Mouse (Mus musculus) ovary, adult 2 months (tissue): ENCODE data around the gene Samd13. TPM values are rescaled to one million over a fixed set of nuclear protein-coding genes. Genes with fewer than 3 reads are reported as not detected.

Experiments
- polyA plus RNA-seq: library from polyadenylated mRNA; depleted of rRNA; stranded (reverse); fragments of >200 nt; gene quantifications from 2 replicates; pipeline ENCODE4 v1.2.3, GENCODE M21; 2012; rRNA removed

The Samd13 gene
- 0.26 and 0.31 TPM in 2 replicates for polyA plus RNA-seq

GRCm38 (mm10) chr3:146684811-146685675 is at the start of gene Samd13:
Gene Samd13 (minus strand): TSS chr3:146685592.

GRCm38 (mm10) chr3:146651217-146651616 is 34.2 kb downstream of the Samd13 start, which contains the start of gene 4930503B20Rik:
Gene 4930503B20Rik (minus strand): TSS chr3:146651317.

GRCm38 (mm10) chr3:146615496-146615895 is 69.9 kb downstream of the Samd13 start, which contains the start of gene Dnase2b:
Gene Dnase2b (minus strand): TSS chr3:146615596.

Other genes starting within 250 kb of the Samd13 start
- 2.6 and 3.1 TPM in 2 replicates for gene Ctbs, start 235.8 kb downstream of the Samd13 start, polyA plus RNA-seq
- gene Spata1, start 185.8 kb downstream of the Samd13 start, polyA plus RNA-seq = 1.6 and 2.1 TPM in 2 replicates
- gene Gng5, start 185.8 kb downstream of the Samd13 start, polyA plus RNA-seq = 323 and 410 TPM in 2 replicates
- 3.7 and 5.8 TPM in 2 replicates for gene Rpf1, start 164.2 kb downstream of the Samd13 start, polyA plus RNA-seq
- 3.6 and 4.9 TPM in 2 replicates for gene Uox, start 115.2 kb downstream of the Samd13 start, polyA plus RNA-seq
- gene Dnase2b, start 70.0 kb downstream of the Samd13 start, polyA plus RNA-seq = not detected in 2 replicates
- not detected in 2 replicates for gene 4930503B20Rik, start 34.3 kb downstream of the Samd13 start, polyA plus RNA-seq
- 20.5 and 27.8 TPM in 2 replicates for gene Prkacb, start 127.4 kb upstream of the Samd13 start, polyA plus RNA-seq
- gene Ttll7, start 166.8 kb upstream of the Samd13 start, polyA plus RNA-seq = 1.3 and 1.4 TPM in 2 replicates